Mouse (Mus musculus) liver, embryonic 14.5 days (tissue): ENCODE measurements around the gene BC034090. TPM values are rescaled to one million over a fixed set of nuclear protein-coding genes. Genes with fewer than 3 reads are reported as not detected.

Experiments
- ATAC-seq: fragments of 200-750 bp; cut with Nextera tagmentation; 2 replicates; pipeline ENCODE4 v1.8.0; 2017; ENCODE audit warnings: moderate number of reproducible peaks, mild to moderate bottlenecking, moderate library complexity; ENCODE audit not compliant: insufficient read depth
- DNase-seq, 3 experiments: peaks; one replicate each; pipeline ENCODE4 v3.0.0-alpha.2; 2012 to 2013; ENCODE audit warnings: low read depth in 3 of 3, low spot score in 3 of 3
- H3K27ac ChIP-seq: fragments of 300-500 bp; sonication (generic); 2 replicates; pipeline ENCODE4 v1.5.1; 2014; ENCODE audit warnings: moderate library complexity, mild to moderate bottlenecking, control low read depth, inconsistent platforms
- H3K27me3 ChIP-seq: fragments of 300-500 bp; sonication (generic); 2 replicates; pipeline ENCODE4 v1.6.1; 2014; ENCODE audit warnings: mild to moderate bottlenecking, low read length, moderate library complexity; ENCODE audit not compliant: control insufficient read depth, insufficient read depth
- H3K36me3 ChIP-seq: fragments of 300-500 bp; sonication (generic); replicated peaks from 2 replicates; pipeline ENCODE4 v1.6.1; 2014; ENCODE audit warnings: low read depth; ENCODE audit not compliant: control insufficient read depth, insufficient read depth
- H3K4me1 ChIP-seq, 2 experiments: fragments of 200-500 bp in 1 of 2; fragments of 300-500 bp in 1 of 2; sonication (generic) in 1 of 2; replicated peaks; 2 replicates each; pipeline ENCODE4 v1.6.1; 2012 to 2014; ENCODE audit warnings: antibody characterized with exemption in 1 of 2, inconsistent platforms in 1 of 2, low read length in 1 of 2; ENCODE audit not compliant: control insufficient read depth in 2 of 2, insufficient read depth in 2 of 2
- H3K4me2 ChIP-seq: fragments of 300-500 bp; sonication (generic); 2 replicates; pipeline ENCODE4 v1.6.1; 2014; ENCODE audit warnings: low read depth, mild to moderate bottlenecking, control low read depth, moderate library complexity
- H3K4me3 ChIP-seq, 2 experiments: fragments of 200-500 bp in 1 of 2; fragments of 300-500 bp in 1 of 2; sonication (generic) in 1 of 2; 2 replicates each; pipeline ENCODE4 v1.5.1; 2012 to 2014; ENCODE audit warnings: low read depth in 2 of 2, low read length in 2 of 2, mild to moderate bottlenecking in 2 of 2, control low read depth in 1 of 2, inconsistent platforms in 1 of 2, moderate library complexity in 1 of 2; ENCODE audit not compliant: insufficient read depth in 1 of 2
- H3K9ac ChIP-seq: fragments of 300-500 bp; sonication (generic); replicated peaks from 2 replicates; pipeline ENCODE4 v1.6.1; 2014; ENCODE audit warnings: mild to moderate bottlenecking, control low read depth, moderate library complexity
- H3K9me3 ChIP-seq: fragments of 300-500 bp; sonication (generic); 2 replicates; pipeline ENCODE4 v1.6.1; 2016; ENCODE audit warnings: low read length, mixed read lengths; ENCODE audit not compliant: control insufficient read depth
- CTCF ChIP-seq: IDR thresholded peaks from 2 replicates; pipeline ENCODE4 v1.5.1; 2016; ENCODE audit warnings: antibody characterized with exemption, low read depth, control low read depth
- EP300 ChIP-seq: IDR thresholded peaks from 2 replicates; pipeline ENCODE4 v1.6.1; 2016; ENCODE audit warnings: antibody characterized with exemption, low read depth
- WGBS: fragments of 180-500 bp; shearing (Covaris S2); extraction: QIAGEN DNeasy Blood & Tissue Kit; methylation state at CpG from one replicate; pipeline ENCODE4 v1.1.7; 2014; ENCODE audit not compliant: insufficient replicate concordance; 5-methylcytosine and 5-hydroxymethylcytosine counted together
- polyA plus RNA-seq, 2 experiments: library from polyadenylated mRNA; depleted of rRNA in 1 of 2; stranded (reverse) in 1 of 2; unstranded in 1 of 2; fragments of >200 nt; fragmentation: Nextera tagmentation in 1 of 2; extraction: Ambion mirVana in 1 of 2; gene quantifications; 2 replicates each; pipeline versions ENCODE4 v1.2.1 to v1.2.3; 2012 to 2014

BC034090 gene
- polyA plus RNA-seq, 2 experiments: 0.06 to 0.32 TPM

- Histone ChIP-seq H3K27me3 (no peaks in the 10 kb centered on the region), H3K4me2 (peak overlapping the region; percentile 66), H3K9ac (no peak overlapping the region; the same call in 1 of the 2 replicates), H3K36me3 (no peaks in the 10 kb centered on the region), H3K27ac (no peak overlapping the region), H3K4me1 (peaks cover 0 to 3% of the 10 kb centered on the region in 2 experiments), H3K4me3 (peak overlapping the region; percentile 17 to 29), H3K9me3 (no peaks in the 10 kb centered on the region)
- TF ChIP-seq CTCF (peak; percentile 99), EP300 (no peak)
- ATAC-seq (peak; percentile 76), DNase-seq (peak; percentile 60 to 62 (median 60))
- WGBS: 6% methylated on average over 16 of the region's 16 CpGs
Measured at GRCm38 (mm10) chr1:155223849-155224554, 20.2 kb downstream of the BC034090 start.

- H3K36me3 ChIP-seq: no peaks in the 10 kb centered on the region
- TF ChIP-seq EP300 (no peak), CTCF (no peak)
- H3K4me3 ChIP-seq: no peak overlapping the region
- H3K27ac ChIP-seq: no peak overlapping the region
- H3K4me1 ChIP-seq: peaks cover 0 to 3% of the 10 kb centered on the region in 2 experiments
- H3K9me3 ChIP-seq: no peaks in the 10 kb centered on the region
- no peak overlapping the region for H3K4me2 ChIP-seq
- DNase-seq (peak in 1 of 3 experiments; percentile 12), ATAC-seq (no peak)
- H3K27me3 ChIP-seq: no peaks in the 10 kb centered on the region
- no peak overlapping the region for H3K9ac ChIP-seq
- WGBS: 40% methylated on average over 6 of the region's 6 CpGs
Measured at GRCm38 (mm10) chr1:155223036-155223435, 21.2 kb downstream of the BC034090 start.

GRCm38 (mm10) chr1:155222101-155222669 is 22.1 kb downstream of the BC034090 start:
- H3K9me3 ChIP-seq: no peaks in the 10 kb centered on the region
- no peak overlapping the region for H3K4me3 ChIP-seq
- peaks cover 0 to 3% of the 10 kb centered on the region in 2 experiments for H3K4me1 ChIP-seq
- no peak overlapping the region for H3K4me2 ChIP-seq
- no peaks in the 10 kb centered on the region for H3K27me3 ChIP-seq
- 59% methylated on average over 11 of the region's 11 CpGs for WGBS
- ATAC-seq (no peak), DNase-seq (no peak)
- H3K36me3 ChIP-seq: no peaks in the 10 kb centered on the region
- H3K27ac ChIP-seq: no peak overlapping the region
- H3K9ac ChIP-seq: no peak overlapping the region
- TF ChIP-seq CTCF (no peak), EP300 (no peak)

- WGBS: 61% methylated on average over 5 of the region's 5 CpGs
Measured at GRCm38 (mm10) chr1:155218924-155219323, 25.3 kb downstream of the BC034090 start.

GRCm38 (mm10) chr1:155217865-155218541 is 26.2 kb downstream of the BC034090 start:
- H3K4me1 ChIP-seq: no peaks in the 10 kb centered on the region; a peak in 1 of 4 replicates
- WGBS: 41% methylated on average over 9 of the region's 9 CpGs
- no peak for ATAC-seq
- no peaks in the 10 kb centered on the region for H3K36me3 ChIP-seq
- no peaks in the 10 kb centered on the region for H3K9me3 ChIP-seq
- DNase-seq: peak in 2 of 3 experiments; percentile 9 to 18
- TF ChIP-seq EP300 (no peak), CTCF (peak; percentile 89)
- H3K9ac ChIP-seq: no peak overlapping the region
- H3K27me3 ChIP-seq: no peaks in the 10 kb centered on the region
- H3K27ac ChIP-seq: no peak overlapping the region
- no peak overlapping the region for H3K4me3 ChIP-seq
- no peak overlapping the region for H3K4me2 ChIP-seq

More at GRCm38 (mm10) chr1:155218924-155219323, 25.3 kb downstream of the BC034090 start:
- Histone ChIP-seq H3K4me3 (no peak overlapping the region), H3K9ac (no peak overlapping the region), H3K27ac (no peak overlapping the region), H3K36me3 (no peaks in the 10 kb centered on the region), H3K27me3 (no peaks in the 10 kb centered on the region), H3K4me2 (no peak overlapping the region), H3K9me3 (no peaks in the 10 kb centered on the region), H3K4me1 (peaks cover 0 to 1% of the 10 kb centered on the region in 2 experiments)
- no peak for DNase-seq
- ATAC-seq: no peak
- TF ChIP-seq EP300 (no peak), CTCF (no peak)
